Mouse (Mus musculus) cerebellum, adult 2 months (tissue): ENCODE data around the gene Ebi3.
A peak's percentile ranks its signal among the peaks of the same experiment; 100 is the strongest.

Experiments used
- CTCF ChIP-seq: fragments of 200-500 bp; IDR thresholded peaks from 2 replicates; pipeline ENCODE4 v1.5.1; 2011; ENCODE audit warnings: low read depth, mild to moderate bottlenecking, control low read depth, low read length, moderate library complexity, borderline replicate concordance; ENCODE audit not compliant: insufficient read depth
- POLR2A ChIP-seq: fragments of 200-500 bp; IDR thresholded peaks from 2 replicates; pipeline ENCODE4 v1.6.1; 2011; ENCODE audit warnings: low read length, control low read depth, borderline replicate concordance; ENCODE audit not compliant: insufficient read depth

- TF ChIP-seq POLR2A (peak; percentile 46; the same call in 1 of the 2 replicates), CTCF (no peak)
These were observed 17.8 kb downstream of the Ebi3 start, which contains the start of gene Shd for GRCm38 (mm10) chr17:55969966-55970891.
